Mouse (Mus musculus) layer of hippocampus, adult 2 months (tissue): ENCODE results near the gene Gm49393. TPM values are rescaled to one million over a fixed set of nuclear protein-coding genes. Genes with fewer than 3 reads are reported as not detected.
A peak's percentile ranks its signal among the peaks of the same experiment; 100 is the strongest.

Source experiments
- DNase-seq, 2 experiments: peaks; one replicate each; pipeline ENCODE4 v3.0.0; 2022; ENCODE audit warnings: low spot score in 2 of 2
- H3K27ac ChIP-seq: fragments of 200-600 bp; 2 replicates; pipeline ENCODE4 v1.8.1; 2022
- H3K4me3 ChIP-seq: fragments of 200-600 bp; 2 replicates; pipeline ENCODE4 v1.8.1; 2022; ENCODE audit warnings: mild to moderate bottlenecking
- CTCF ChIP-seq: fragments of 200-600 bp; conservative IDR thresholded peaks from 2 replicates; pipeline ENCODE4 v1.8.1; 2022; ENCODE audit warnings: antibody characterized with exemption, mild to moderate bottlenecking, moderate library complexity
- total RNA-seq, 2 experiments: library from RNA; stranded (reverse); gene quantifications; 2 replicates each; pipeline ENCODE4 v1.2.3; 2021

The Gm49393 gene
- total RNA-seq, 2 experiments from 2014 or later: not detected

- H3K4me3 ChIP-seq: no peak overlapping the region
- H3K27ac ChIP-seq: no peak overlapping the region
- no peak for DNase-seq
- TF ChIP-seq CTCF: no peak
Observed at GRCm38 (mm10) chr13:60843153-60843552, 92.2 kb downstream of the Gm49393 start.

GRCm38 (mm10) chr13:60842703-60843102, 92.7 kb downstream of the Gm49393 start:
- no peak for DNase-seq

GRCm38 (mm10) chr13:60839353-60839902, 96.0 kb downstream of the Gm49393 start:
- no peak for DNase-seq
- Histone ChIP-seq H3K4me3 (no peak overlapping the region), H3K27ac (no peak overlapping the region)
- no peak for TF ChIP-seq CTCF

More at GRCm38 (mm10) chr13:60842703-60843102, 92.7 kb downstream of the Gm49393 start:
- TF ChIP-seq CTCF: no peak
- Histone ChIP-seq H3K4me3 (no peak overlapping the region), H3K27ac (no peak overlapping the region)

- no peak for DNase-seq
- Histone ChIP-seq H3K4me3 (no peak overlapping the region), H3K27ac (no peak overlapping the region)
- TF ChIP-seq CTCF: peak; percentile 55
Observed at GRCm38 (mm10) chr13:60826052-60826451, 109.3 kb downstream of the Gm49393 start.

GRCm38 (mm10) chr13:60820486-60821175, 114.8 kb downstream of the Gm49393 start:
- no peak overlapping the region for H3K27ac ChIP-seq
- DNase-seq: no peak
- no peak for TF ChIP-seq CTCF
- H3K4me3 ChIP-seq: no peak overlapping the region

GRCm38 (mm10) chr13:60819469-60819868, 115.9 kb downstream of the Gm49393 start:
- peak; percentile 82 for TF ChIP-seq CTCF
- Histone ChIP-seq H3K27ac (no peak overlapping the region), H3K4me3 (no peak overlapping the region)
- peak; percentile 8 to 43 for DNase-seq

- Histone ChIP-seq H3K4me3 (no peak overlapping the region), H3K27ac (no peak overlapping the region)
- no peak for TF ChIP-seq CTCF
- DNase-seq: no peak
Observed at GRCm38 (mm10) chr13:60813722-60814121, 121.7 kb downstream of the Gm49393 start.

- no peak for DNase-seq
- no peak overlapping the region for H3K27ac ChIP-seq
- no peak for TF ChIP-seq CTCF
- no peak overlapping the region for H3K4me3 ChIP-seq
Observed at GRCm38 (mm10) chr13:60812768-60813167, 122.6 kb downstream of the Gm49393 start.

GRCm38 (mm10) chr13:60809690-60810089, 125.7 kb downstream of the Gm49393 start:
- no peak for TF ChIP-seq CTCF
- no peak overlapping the region for H3K27ac ChIP-seq
- DNase-seq: no peak
- H3K4me3 ChIP-seq: no peak overlapping the region

Other genes starting within 250 kb of the Gm49393 start
- not detected for gene BC051665, start 149.2 kb downstream of the Gm49393 start, total RNA-seq
- gene Ctsll3, start 132.7 kb downstream of the Gm49393 start, total RNA-seq: not detected
- gene 4930486L24Rik, start 71.1 kb downstream of the Gm49393 start, total RNA-seq: not detected
- gene Gm49392, start 38.7 kb downstream of the Gm49393 start, total RNA-seq: not detected
- gene Ctla2b, start 38.1 kb downstream of the Gm49393 start, total RNA-seq: 1 to 10 TPM in 1 of 2 experiments, under 1 TPM in 1; 0.83 to 1.8 TPM
- not detected for gene Tpbpb, start 30.7 kb downstream of the Gm49393 start, total RNA-seq
- not detected for gene Gm49391, start 981 bp upstream of the Gm49393 start, total RNA-seq
- gene Ctla2a, start 1.0 kb upstream of the Gm49393 start, total RNA-seq: 10 to 100 TPM; 11.8 to 13.9 TPM
- gene Tpbpa, start 6.4 kb upstream of the Gm49393 start, total RNA-seq: not detected
- gene Ctsj, start 70.4 kb upstream of the Gm49393 start, total RNA-seq: not detected
- gene Ctsq, start 105.0 kb upstream of the Gm49393 start, total RNA-seq: not detected
- not detected for gene Ctsr, start 228.7 kb upstream of the Gm49393 start, total RNA-seq